Comparison of ENCODE assay signal across 20 mouse cellular contexts in the genomic region with DNA sequence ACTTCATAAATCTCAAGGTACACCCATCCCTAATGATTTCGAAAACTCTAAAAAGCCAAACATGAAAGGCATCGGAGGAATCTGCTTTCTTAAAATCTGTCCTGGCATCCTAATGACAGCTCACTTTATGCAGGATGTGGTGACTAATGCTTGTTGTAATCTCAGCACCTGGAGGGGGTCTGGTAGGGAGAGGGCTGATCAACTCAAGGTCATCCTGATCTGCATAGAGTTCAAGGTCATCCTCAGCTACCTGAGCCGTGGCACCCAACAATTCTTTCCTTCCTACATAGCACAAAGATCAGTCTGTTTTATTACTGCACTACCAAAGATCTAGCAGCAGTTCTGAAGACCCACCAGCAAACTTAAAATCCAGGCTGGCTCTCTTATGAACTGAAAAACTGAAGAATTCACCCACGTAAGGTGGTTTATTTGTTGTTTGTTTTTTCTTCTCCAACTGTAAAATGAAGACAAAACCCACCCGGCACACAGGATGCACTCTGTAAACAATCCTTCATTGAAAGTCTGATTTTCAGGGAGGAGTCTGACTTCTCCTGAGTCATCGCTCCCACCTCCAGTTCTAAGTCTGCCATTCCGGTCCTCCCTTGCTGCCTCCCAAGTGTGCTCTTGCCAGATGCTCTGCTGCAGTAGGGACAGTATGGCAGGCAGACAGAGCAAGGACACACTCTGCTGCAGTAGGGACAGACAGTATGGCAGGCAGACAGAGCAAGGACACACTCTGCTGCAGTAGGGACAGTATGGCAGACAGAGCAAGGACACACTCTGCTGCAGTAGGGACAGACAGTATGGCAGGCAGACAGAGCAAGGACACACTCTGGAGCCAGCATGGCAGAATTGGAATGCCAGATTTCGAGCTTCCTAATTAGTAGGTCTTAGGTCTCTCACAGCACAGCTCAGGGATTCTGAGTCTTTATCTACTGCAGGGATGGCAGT. TPM values are rescaled to one million over a fixed set of nuclear protein-coding genes. Genes with fewer than 3 reads are reported as not detected.
DNase-seq lines count a peak whose midpoint lies in the region; ATAC-seq and TF ChIP-seq lines count a peak whose summit lies in the region.
"Had no signal": no experiment of that assay in that cellular context is flagged by ENCODE, and none has a peak within 500 bp of the region (broad histone marks: within the 10 kb centered on the region; RNA-seq: fewer than 3 reads in every experiment).

No protein-coding gene starts in this region.

- peak overlapping the region; percentile 31 for H3K4me2 ChIP-seq in heart, embryonic 12.5 days
- peak overlapping the region; percentile 89 for H3K4me2 ChIP-seq in liver, postnatal 0 days (ENCODE audit: low read depth, low read length)
- H3K4me2 ChIP-seq in midbrain, embryonic 14.5 days (ENCODE audit: low read length): no peak overlapping the region
- H3K4me2 ChIP-seq: limb, embryonic 12.5 days; midbrain, embryonic 11.5 days had no signal

- no peak for ATAC-seq in heart, embryonic 12.5 days (ENCODE audit: insufficient number of reproducible peaks, low FRiP score)
- no peak for ATAC-seq in liver, postnatal 0 days
- ATAC-seq in midbrain, embryonic 14.5 days (ENCODE audit: low FRiP score, low TSS enrichment): no peak
- ATAC-seq: hindbrain, postnatal 0 days had no signal

- no peak for TF ChIP-seq EP300 in liver, postnatal 0 days (IDR thresholded peaks at IDR 0.05; ENCODE audit: low read depth)

- H3K9me3 ChIP-seq in heart, embryonic 12.5 days (replicated peaks): no peaks in the 10 kb centered on the region
- H3K9me3 ChIP-seq in liver, postnatal 0 days (ENCODE audit: low read length): no peaks in the 10 kb centered on the region
- H3K9me3 ChIP-seq in midbrain, embryonic 14.5 days (ENCODE audit: control insufficient read depth, low read length): no peaks in the 10 kb centered on the region
- H3K9me3 ChIP-seq: forebrain, embryonic 10.5 days; limb, embryonic 12.5 days had no signal

- H3K9ac ChIP-seq in heart, embryonic 12.5 days: no peak overlapping the region
- 0 out of 2 replicates have a peak overlapping the region, but pooled peaks have one; percentile 18 for H3K9ac ChIP-seq in liver, postnatal 0 days (replicated peaks)
- H3K9ac ChIP-seq in midbrain, embryonic 14.5 days (replicated peaks; ENCODE audit: low read length): no peak overlapping the region
- H3K9ac ChIP-seq: limb, embryonic 12.5 days had no signal

- H3K27me3 ChIP-seq in heart, embryonic 12.5 days (replicated peaks): 0 out of 2 replicates have a peak, but pooled peaks cover 4% of the 10 kb centered on the region
- H3K27me3 ChIP-seq in liver, postnatal 0 days (ENCODE audit: insufficient read depth, low read length): no peaks in the 10 kb centered on the region
- no peaks in the 10 kb centered on the region for H3K27me3 ChIP-seq in midbrain, embryonic 14.5 days (ENCODE audit: control insufficient read depth, insufficient read depth, low read length)
- H3K27me3 ChIP-seq: CH12.LX; limb, embryonic 12.5 days had no signal

- peak overlapping the region; percentile 60 for H3K27ac ChIP-seq in heart, embryonic 12.5 days (ENCODE audit: poor library complexity, severe bottlenecking)
- peak overlapping the region; percentile 26 for H3K27ac ChIP-seq in liver, postnatal 0 days (ENCODE audit: low read depth)
- no peak overlapping the region for H3K27ac ChIP-seq in midbrain, embryonic 14.5 days (replicated peaks; ENCODE audit: low read depth, low read length)
- H3K27ac ChIP-seq: forebrain, embryonic 10.5 days; hindbrain, postnatal 0 days; limb, embryonic 12.5 days had no signal

- peaks cover 71% of the 10 kb centered on the region for H3K4me1 ChIP-seq in heart, embryonic 12.5 days (replicated peaks)
- H3K4me1 ChIP-seq in liver, postnatal 0 days (ENCODE audit: insufficient read depth): peaks cover 35% of the 10 kb centered on the region
- H3K4me1 ChIP-seq in midbrain, embryonic 14.5 days (ENCODE audit: control insufficient read depth, insufficient read depth, low read length): peaks cover 3% of the 10 kb centered on the region; the same call in 1 of the 2 replicates

- TF ChIP-seq CTCF in liver, postnatal 0 days (IDR thresholded peaks at IDR 0.05; ENCODE audit: low read depth): no peak

- peak; percentile 20 to 46 for DNase-seq in adrenal gland, adult (ENCODE audit: inconsistent age in 2 of 2, low spot score in 1 of 2)
- DNase-seq in adrenal gland, postnatal 10 days: no peak
- no peak for DNase-seq in heart, adult 9 months (ENCODE audit: low spot score in 2 of 2)
- DNase-seq in ZHBTc4 (ENCODE audit: low read depth, low spot score): peak; percentile 71
- DNase-seq in liver, postnatal 0 days: no peak
- no peak for DNase-seq in ovary, postnatal 10 days (ENCODE audit: low spot score)
- DNase-seq in midbrain, embryonic 14.5 days: no peak
- DNase-seq: adrenal gland, postnatal 25 days; cerebellum, adult 9-10 months; gastrocnemius, postnatal 14 days; kidney, adult 18-20 months; kidney, postnatal 10 days; lung, adult 18-20 months; thymus, postnatal 4 days had no signal

- no peak overlapping the region for H3K4me3 ChIP-seq in heart, embryonic 12.5 days
- H3K4me3 ChIP-seq in liver, postnatal 0 days (ENCODE audit: low read depth, low read length): peak overlapping the region; percentile 11; the same call in 1 of the 2 replicates
- H3K4me3 ChIP-seq in midbrain, embryonic 14.5 days (replicated peaks; ENCODE audit: low read depth, low read length): no peak overlapping the region
- H3K4me3 ChIP-seq: forebrain, embryonic 10.5 days; limb, embryonic 12.5 days had no signal

- H3K36me3 ChIP-seq in heart, embryonic 12.5 days: peaks cover 5% of the 10 kb centered on the region; the same call in 1 of the 2 replicates
- no peaks in the 10 kb centered on the region for H3K36me3 ChIP-seq in liver, postnatal 0 days (replicated peaks; ENCODE audit: insufficient read depth, low read length)
- H3K36me3 ChIP-seq in midbrain, embryonic 14.5 days (ENCODE audit: control insufficient read depth, insufficient read depth, low read length): no peaks in the 10 kb centered on the region
- H3K36me3 ChIP-seq: limb, embryonic 12.5 days had no signal

- 57% methylated on average over 8 of the region's 8 CpGs for WGBS in heart, embryonic 12.5 days
- 66% methylated on average over 8 of the region's 8 CpGs for WGBS in liver, postnatal 0 days (ENCODE audit: insufficient replicate concordance)
- 88% methylated on average over 8 of the region's 8 CpGs for WGBS in midbrain, embryonic 14.5 days

RNA-seq across cellular contexts. Expression of gene Slc25a13, which starts 4.3 kb away (rescaled TPM):
- total RNA-seq in adrenal gland, postnatal 10 days (2021): 10 to 100 TPM; 32.1 to 45.3 TPM
- 80.5 and 83.6 TPM in 2 replicates for polyA plus RNA-seq in heart, embryonic 12.5 days (2016; fragmentation: Nextera tagmentation; extraction: Ambion mirVana)
- polyA plus RNA-seq in liver, postnatal 0 days (2015; fragmentation: Nextera tagmentation; extraction: Ambion mirVana): 160 and 167 TPM in 2 replicates
- 3.2 and 6.9 TPM in 2 replicates for polyA plus RNA-seq in midbrain, embryonic 14.5 days (2014; fragmentation: Nextera tagmentation; extraction: Ambion mirVana)
- total RNA-seq: CH12.LX had no signal

Comparison
In these comparisons a context has a peak if more than half of its experiments do, and no peak if none do; other contexts are left out.
1. DNase-seq: peak in adrenal gland, adult (2 of 2) and ZHBTc4 (single experiment); none in adrenal gland, postnatal 10 days (single experiment), heart, adult 9 months (0 of 2), liver, postnatal 0 days (single experiment), ovary, postnatal 10 days (single experiment) and midbrain, embryonic 14.5 days (single experiment).
2. RNA of gene Slc25a13, which starts 4.3 kb away (polyA plus RNA-seq): 160 to 167 TPM in liver, postnatal 0 days and 80.5 to 83.6 TPM in heart, embryonic 12.5 days; 3.2 to 6.9 TPM in midbrain, embryonic 14.5 days; every median in the first group is over 10 times any median in the second.